Mouse (Mus musculus): ENCODE measurements around the gene Noc4l.

- TF ChIP-seq CTCF (conservative IDR thresholded peaks at IDR 0.05 in 1 of 2, IDR thresholded peaks at IDR 0.05 in 1 of 2; ENCODE audit: low read depth in 2 of 2, low read length in 2 of 2) = no peak
- no peak for TF ChIP-seq EP300 (IDR thresholded peaks at IDR 0.05; ENCODE audit: low read length)
- no peak for TF ChIP-seq ETS1 (conservative IDR thresholded peaks at IDR 0.05; ENCODE audit: low read depth, low read length)
- no peak for TF ChIP-seq POLR2A (IDR thresholded peaks at IDR 0.05; ENCODE audit: low read depth, low read length)
- TF ChIP-seq GABPA (IDR thresholded peaks at IDR 0.05; ENCODE audit: insufficient replicate concordance, low read depth, low read length) = no peak
- no peak for TF ChIP-seq ZKSCAN1 (IDR thresholded peaks at IDR 0.05; ENCODE audit: borderline replicate concordance, low read depth, low read length)
- no peak for TF ChIP-seq POLR2AphosphoS2 (IDR thresholded peaks at IDR 0.05; ENCODE audit: low read depth, low read length)
- no peak for TF ChIP-seq SIN3A (IDR thresholded peaks at IDR 0.05; ENCODE audit: low read length)
- TF ChIP-seq TCF12 (IDR thresholded peaks at IDR 0.05; ENCODE audit: low read depth, low read length) = no peak
- no peak for TF ChIP-seq MAX (IDR thresholded peaks at IDR 0.05; ENCODE audit: low read length)
- TF ChIP-seq MXI1 (IDR thresholded peaks at IDR 0.05; ENCODE audit: low read depth, low read length) = no peak
These were observed 12.4 kb upstream of the Noc4l start for GRCm38 (mm10) chr5:110665486-110666121.

Measured in CH12.LX (cell line).